In the genomic region with DNA sequence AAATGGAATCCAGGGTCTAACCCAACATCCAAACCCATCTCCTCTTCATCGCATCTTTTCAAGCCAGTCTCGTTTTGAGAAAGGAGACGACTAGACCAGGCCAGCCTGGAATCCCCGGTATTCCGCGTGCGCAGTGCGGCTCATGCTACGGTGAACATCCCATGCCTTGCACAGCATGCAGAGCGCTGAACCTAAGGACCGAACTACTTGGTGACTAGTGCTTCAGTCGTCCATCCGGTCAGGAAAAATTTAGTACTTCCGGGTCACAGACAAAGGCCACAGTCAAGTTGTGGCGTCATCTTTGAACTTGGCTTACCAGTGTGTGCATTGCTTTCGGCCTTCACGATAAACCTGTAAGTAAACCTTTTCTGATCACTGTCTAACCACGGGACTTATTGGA, we compare ENCODE assay signal across 16 mouse cellular contexts. TPM values are rescaled to one million over a fixed set of nuclear protein-coding genes. Genes with fewer than 3 reads are reported as not detected.
DNase-seq lines count a peak whose midpoint lies in the region.
"Had no signal": no experiment of that assay in that cellular context is flagged by ENCODE, and none has a peak within 500 bp of the region (broad histone marks: within the 10 kb centered on the region; RNA-seq: fewer than 3 reads in every experiment).

No protein-coding gene starts in this region.

- DNase-seq in heart, adult 11 months = peak; percentile 82
- no peak for DNase-seq in heart, postnatal 10 days
- DNase-seq in ES-CJ7 (ENCODE audit: low read depth, low spot score) (peak; percentile 97), WW6 (ENCODE audit: low read depth, low spot score) (peak; percentile 83)
- no peak for DNase-seq in layer of hippocampus, postnatal 36 days
- DNase-seq in thymus, postnatal 10 days (ENCODE audit: low spot score in 2 of 2) = no peak
- no peak for DNase-seq in cerebellum, adult 8-10 months
- DNase-seq: adrenal gland, postnatal 10 days; adrenal gland, postnatal 36 days; cerebellum, adult 18-20 months; cerebellum, adult 9-11 months; cerebellum, postnatal 36 days; embryo, embryonic 11 days; gastrocnemius, postnatal 25 days; heart, adult 2 months had no signal

- intact Hi-C loops in heart, postnatal 10 days (cut with DNase I) = no loop called here

RNA-seq across cellular contexts. Expression of a gene that starts 14.0 kb away (rescaled TPM):
- total RNA-seq in heart, postnatal 10 days (2021) = under 1 TPM; 0.22 to 0.35 TPM
- total RNA-seq in layer of hippocampus, postnatal 36 days (2021) = under 1 TPM; 0.62 to 0.63 TPM
- total RNA-seq: hematopoietic stem cell, adult 5-6 weeks had no signal

RNA-seq across cellular contexts. Expression of a gene that starts 23.7 kb away (rescaled TPM):
- total RNA-seq in heart, postnatal 10 days (2021) = 100 to 1,000 TPM; 670 to 683 TPM
- 100 to 1,000 TPM; 159 to 165 TPM for total RNA-seq in layer of hippocampus, postnatal 36 days (2021)

RNA-seq across cellular contexts. Expression of a gene that starts 23.7 kb away (rescaled TPM):
- 100 to 1,000 TPM; 445 to 453 TPM for total RNA-seq in heart, postnatal 10 days (2021)
- total RNA-seq in layer of hippocampus, postnatal 36 days (2021) = 100 to 1,000 TPM; 345 to 386 TPM

Comparison
In these comparisons a context has a peak if more than half of its experiments do, and no peak if none do; other contexts are left out.
1. DNase-seq: peak in heart, adult 11 months (single experiment), ES-CJ7 (single experiment) and WW6 (single experiment); none in heart, postnatal 10 days (0 of 2), layer of hippocampus, postnatal 36 days (0 of 2), thymus, postnatal 10 days (0 of 2) and cerebellum, adult 8-10 months (single experiment).
2. RNA of a gene that starts 23.7 kb away (total RNA-seq): 670 to 683 TPM in heart, postnatal 10 days; 159 to 165 TPM in layer of hippocampus, postnatal 36 days; every median in the first group is over 4 times any median in the second.